Comparison of ENCODE assay signal across 22 mouse cellular contexts in the genomic region with DNA sequence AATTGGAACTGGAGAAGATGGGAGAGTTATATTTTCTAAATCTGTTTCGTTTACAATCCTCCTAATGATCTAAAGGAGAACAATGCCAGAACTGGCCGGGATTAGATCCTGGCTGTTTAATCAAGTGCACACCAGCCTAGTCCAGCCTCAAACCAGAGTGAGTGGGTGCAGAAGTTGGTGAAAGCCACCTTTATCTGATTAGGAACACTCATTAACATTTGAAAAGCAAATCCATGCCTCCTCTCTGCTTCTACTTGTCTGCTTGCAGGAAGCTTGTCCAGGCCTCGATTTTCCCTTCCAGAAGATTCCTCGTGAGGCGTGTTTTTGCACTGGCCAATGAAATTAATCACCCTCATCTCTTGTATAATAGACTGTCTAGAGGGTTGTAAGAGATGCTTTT. TPM values are rescaled to one million over a fixed set of nuclear protein-coding genes. Genes with fewer than 3 reads are reported as not detected.
DNase-seq lines count a peak whose midpoint lies in the region; ATAC-seq and TF ChIP-seq lines count a peak whose summit lies in the region.
"Had no signal": no experiment of that assay in that cellular context is flagged by ENCODE, and none has a peak within 500 bp of the region (broad histone marks: within the 10 kb centered on the region; RNA-seq: fewer than 3 reads in every experiment).

No protein-coding gene starts in this region.

- 46% methylated on average over 5 of the region's 5 CpGs for WGBS in midbrain, embryonic 10.5 days
- 31% methylated on average over 5 of the region's 5 CpGs for WGBS in midbrain, postnatal 0 days

- H3K4me2 ChIP-seq in midbrain, postnatal 0 days (ENCODE audit: low read depth, low read length, poor library complexity, severe bottlenecking), result no peak overlapping the region
- H3K4me2 ChIP-seq: forebrain, embryonic 15.5 days; heart, embryonic 13.5 days; hindbrain, embryonic 12.5 days; hindbrain, embryonic 15.5 days had no signal

- TF ChIP-seq CTCF in midbrain, postnatal 0 days (IDR thresholded peaks at IDR 0.05), result no peak
- no peak for TF ChIP-seq CTCF in brain, embryonic 14.5 days (IDR thresholded peaks at IDR 0.05; ENCODE audit: borderline replicate concordance, extremely low read depth, insufficient read depth, insufficient read length)

- 0 out of 2 replicates have a peak overlapping the region, but pooled peaks have one; percentile 42 for H3K27ac ChIP-seq in midbrain, embryonic 10.5 days (replicated peaks)
- H3K27ac ChIP-seq in midbrain, postnatal 0 days (ENCODE audit: low read depth, low read length), result no peak overlapping the region
- H3K27ac ChIP-seq: forebrain, embryonic 15.5 days; heart, adult 2 months; heart, embryonic 10.5 days; heart, embryonic 13.5 days; hindbrain, embryonic 12.5 days; hindbrain, embryonic 15.5 days had no signal

- H3K27me3 ChIP-seq in midbrain, embryonic 10.5 days (ENCODE audit: low read depth, poor library complexity, severe bottlenecking), result 0 out of 2 replicates have a peak, but pooled peaks cover 7% of the 10 kb centered on the region
- no peaks in the 10 kb centered on the region for H3K27me3 ChIP-seq in midbrain, postnatal 0 days (ENCODE audit: insufficient read depth, low read length)
- H3K27me3 ChIP-seq: forebrain, embryonic 15.5 days; heart, embryonic 13.5 days; hindbrain, embryonic 12.5 days; hindbrain, embryonic 15.5 days had no signal

- no peak for DNase-seq in midbrain, embryonic 10.5 days (ENCODE audit: low spot score)
- DNase-seq in midbrain, postnatal 0 days (ENCODE audit: low spot score), result no peak
- DNase-seq in ES-CJ7 (ENCODE audit: low read depth, low spot score) (peak; percentile 90), R1 (ENCODE audit: low read depth, low spot score) (peak; percentile 83)
- DNase-seq in brain, embryonic 14.5 days (ENCODE audit: low read depth), result peak; percentile 40
- no peak for DNase-seq in T-cell, adult 2 months (ENCODE audit: low spot score)
- no peak for DNase-seq in Muller cell, postnatal 12 days (ENCODE audit: inconsistent ontology term)
- DNase-seq: adrenal gland, adult 8-10 months; adrenal gland, postnatal 25 days; cerebellum, adult 18-20 months; cerebellum, adult 9-10 months; cerebellum, postnatal 14 days; gastrocnemius, postnatal 25 days; heart, adult 2 months; kidney, adult 11 months had no signal

- H3K4me3 ChIP-seq in midbrain, embryonic 10.5 days, result no peak overlapping the region
- H3K4me3 ChIP-seq in midbrain, postnatal 0 days (ENCODE audit: low read depth, low read length), result no peak overlapping the region
- H3K4me3 ChIP-seq: forebrain, embryonic 15.5 days; heart, adult 2 months; heart, embryonic 10.5 days; heart, embryonic 13.5 days; hindbrain, embryonic 12.5 days; hindbrain, embryonic 15.5 days had no signal

- no peak for ATAC-seq in midbrain, postnatal 0 days (ENCODE audit: low FRiP score)
- no peak for ATAC-seq in activated CD4-positive, CD25-positive, alpha-beta regulatory T cell, adult 4 months
- ATAC-seq: CD4-positive, CD25-positive, alpha-beta regulatory T cell, adult 4 months; forebrain, embryonic 15.5 days had no signal

- TF ChIP-seq POLR2A in brain, embryonic 14.5 days (IDR thresholded peaks at IDR 0.05; ENCODE audit: borderline replicate concordance, extremely low read depth, insufficient read depth, insufficient read length, poor library complexity, severe bottlenecking), result no peak

- H3K9me3 ChIP-seq in midbrain, embryonic 10.5 days (replicated peaks), result no peaks in the 10 kb centered on the region
- no peaks in the 10 kb centered on the region for H3K9me3 ChIP-seq in midbrain, postnatal 0 days (ENCODE audit: low read length)
- H3K9me3 ChIP-seq: forebrain, embryonic 15.5 days; heart, embryonic 10.5 days; heart, embryonic 13.5 days; hindbrain, embryonic 12.5 days; hindbrain, embryonic 15.5 days had no signal

- peaks cover 15% of the 10 kb centered on the region for H3K4me1 ChIP-seq in midbrain, embryonic 10.5 days
- H3K4me1 ChIP-seq in midbrain, postnatal 0 days (ENCODE audit: insufficient read depth, low read length), result no peaks in the 10 kb centered on the region
- H3K4me1 ChIP-seq: hindbrain, embryonic 12.5 days; hindbrain, embryonic 15.5 days had no signal

- H3K36me3 ChIP-seq in midbrain, embryonic 10.5 days, result no peaks in the 10 kb centered on the region
- no peaks in the 10 kb centered on the region for H3K36me3 ChIP-seq in midbrain, postnatal 0 days (ENCODE audit: insufficient read depth, low read length)
- H3K36me3 ChIP-seq: forebrain, embryonic 15.5 days; heart, embryonic 10.5 days; heart, embryonic 13.5 days; hindbrain, embryonic 12.5 days; hindbrain, embryonic 15.5 days had no signal

- H3K9ac ChIP-seq in midbrain, postnatal 0 days (replicated peaks; ENCODE audit: low read length, poor library complexity, severe bottlenecking), result no peak overlapping the region
- H3K9ac ChIP-seq: forebrain, embryonic 15.5 days; heart, embryonic 13.5 days; hindbrain, embryonic 12.5 days; hindbrain, embryonic 15.5 days had no signal

RNA-seq across cellular contexts. Expression of a gene that starts 41.1 kb away (rescaled TPM):
- polyA plus RNA-seq in midbrain, embryonic 10.5 days (2016; fragmentation: Nextera tagmentation; extraction: Ambion mirVana), result 25.3 and 34.3 TPM in 2 replicates
- total RNA-seq in midbrain, postnatal 0 days (2014; rRNA removed), result 38.9 and 41.5 TPM in 2 replicates
- 14.5 and 16.0 TPM in 2 replicates for polyA plus RNA-seq in midbrain, postnatal 0 days (2015; fragmentation: Nextera tagmentation; extraction: Ambion mirVana)
- 30.7 and 36.8 TPM in 2 replicates for polyA plus RNA-seq in brain, embryonic 14.5 days (2012; rRNA removed)
- 10 to 100 TPM; 43.6 to 60.4 TPM for polyA plus RNA-seq in activated CD4-positive, CD25-positive, alpha-beta regulatory T cell, adult 4 months (2017; shearing (Covaris generic))

Comparison
In these comparisons a context has a peak if more than half of its experiments do, and no peak if none do; other contexts are left out.
1. DNase-seq: peak in ES-CJ7 (single experiment), R1 (single experiment) and brain, embryonic 14.5 days (single experiment); none in midbrain, embryonic 10.5 days (single experiment), midbrain, postnatal 0 days (single experiment), T-cell, adult 2 months (single experiment) and Muller cell, postnatal 12 days (single experiment).